Mouse (Mus musculus) right cerebral cortex, adult 2 months (tissue): Measurements from ENCODE around the gene Dqx1.

Experiments
- DNase-seq, 2 experiments: peaks; one replicate each; pipeline ENCODE4 v3.0.0; 2021 to 2022; ENCODE audit warnings: low spot score in 2 of 2

Gene Dqx1

GRCm38 (mm10) chr6:83057790-83058189 is at the start of gene Dqx1:
Gene Dqx1, plus strand, starts transcription at chr6:83057844.
- no peak for DNase-seq

- DNase-seq: no peak
These were observed 49.0 kb upstream of the Dqx1 start for GRCm38 (mm10) chr6:83008659-83009058.

DNA sequence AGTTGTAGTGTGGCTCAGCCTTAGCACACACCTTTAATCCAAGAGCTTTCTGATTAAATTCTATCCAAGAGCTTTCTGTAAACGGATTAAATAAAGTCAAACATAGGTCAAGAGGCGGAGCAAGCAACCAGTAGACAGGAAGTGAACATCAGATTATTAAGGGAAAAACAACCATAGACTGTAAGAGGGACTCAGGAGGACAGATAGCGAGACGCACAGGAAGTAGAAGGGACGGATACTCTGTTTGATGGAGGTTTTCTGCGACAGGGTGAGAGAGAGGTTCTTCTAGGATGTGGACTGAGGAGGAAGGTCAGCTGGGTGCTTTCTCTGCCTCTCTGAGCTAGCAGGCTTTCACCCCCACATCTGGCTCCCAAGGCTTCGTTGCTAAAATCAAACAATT is 47.6 kb upstream of the Dqx1 start:
- DNase-seq: no peak

- DNase-seq: no peak
These were observed 46.4 kb upstream of the Dqx1 start for GRCm38 (mm10) chr6:83011255-83011654.

GRCm38 (mm10) chr6:83011756-83012155 is 45.9 kb upstream of the Dqx1 start:
- DNase-seq: no peak

DNA sequence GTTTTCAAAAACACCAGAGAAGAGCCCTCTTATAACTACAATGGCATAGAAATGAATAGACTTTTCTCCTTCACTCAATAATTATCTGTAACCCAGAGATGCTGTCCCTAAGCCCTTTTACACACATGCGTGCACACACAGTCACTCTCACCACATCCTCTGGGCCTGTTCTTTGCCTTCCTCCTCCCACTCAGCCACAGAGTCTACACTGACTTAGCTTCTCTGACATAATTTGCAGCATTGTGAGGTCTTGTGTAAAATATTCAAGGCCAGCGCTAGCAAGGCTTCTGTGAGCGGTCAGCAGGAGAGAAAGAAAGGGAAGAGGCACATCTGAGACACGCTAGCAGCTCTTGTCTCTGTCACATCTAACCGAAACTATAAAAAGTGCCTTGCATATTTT is 44.2 kb upstream of the Dqx1 start:
- DNase-seq: no peak

- DNase-seq: no peak
These were observed 42.9 kb upstream of the Dqx1 start for GRCm38 (mm10) chr6:83014482-83015466.

GRCm38 (mm10) chr6:83015749-83016148 is 41.9 kb upstream of the Dqx1 start:
- DNase-seq: no peak

DNA sequence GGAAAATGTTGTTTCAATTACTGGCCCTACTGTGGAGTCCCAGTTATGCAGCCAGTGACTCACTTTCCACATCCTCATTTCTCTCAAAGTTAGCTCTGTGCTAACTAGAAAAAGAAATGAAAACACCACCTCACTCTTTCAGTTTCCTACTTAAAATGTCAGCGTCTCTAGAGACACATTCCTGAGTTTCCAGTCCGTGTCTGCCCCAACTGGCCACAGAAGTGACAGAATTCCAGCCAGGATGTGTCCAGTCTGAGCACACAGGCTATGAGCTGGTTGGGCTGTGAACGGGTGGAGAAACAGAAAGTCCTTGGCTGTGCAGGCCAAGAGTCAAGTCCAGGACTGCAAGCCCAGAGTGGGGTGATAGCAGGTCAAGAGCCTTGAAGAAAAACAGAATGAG is 40.5 kb upstream of the Dqx1 start:
- DNase-seq: no peak

- DNase-seq: no peak
These were observed 38.6 kb upstream of the Dqx1 start for GRCm38 (mm10) chr6:83019044-83019443.

GRCm38 (mm10) chr6:83020121-83020520 is 37.5 kb upstream of the Dqx1 start:
- no peak for DNase-seq

DNA sequence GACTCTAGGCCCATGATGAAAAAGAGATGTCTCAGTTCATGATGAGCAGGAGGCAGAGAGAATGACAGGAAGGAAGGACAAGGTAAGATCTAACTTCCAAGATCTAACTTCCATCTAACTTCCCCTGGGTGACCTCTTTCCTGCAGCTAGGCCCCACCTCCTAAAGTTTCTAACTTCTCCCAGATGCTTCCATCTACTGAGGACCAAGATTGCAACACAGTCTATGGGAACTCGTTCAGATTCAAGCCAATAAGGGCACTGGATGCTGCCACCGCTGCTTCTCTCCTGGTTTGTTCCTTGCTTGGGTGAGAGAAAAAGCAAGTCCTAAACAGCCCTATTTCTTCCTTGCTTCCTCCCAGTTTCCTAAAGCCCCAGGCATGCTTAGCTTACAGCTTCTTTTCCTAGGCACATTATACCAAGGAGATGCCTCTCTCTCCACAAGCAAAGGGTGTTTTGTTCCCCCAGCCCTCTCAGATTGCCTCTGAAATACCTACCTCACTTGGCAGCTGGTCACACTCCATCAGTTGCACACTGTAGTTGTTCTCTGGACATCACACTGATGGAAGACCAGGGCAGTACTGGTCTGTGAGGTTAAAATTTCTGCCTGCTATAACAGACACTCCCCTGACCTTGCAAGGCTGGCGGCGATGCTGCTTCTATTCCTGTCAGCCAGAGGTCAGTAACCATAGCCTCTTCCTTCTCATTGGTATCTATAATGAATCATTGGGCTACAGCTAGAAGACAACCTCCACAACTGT is 36.6 kb upstream of the Dqx1 start:
- DNase-seq: no peak

DNA sequence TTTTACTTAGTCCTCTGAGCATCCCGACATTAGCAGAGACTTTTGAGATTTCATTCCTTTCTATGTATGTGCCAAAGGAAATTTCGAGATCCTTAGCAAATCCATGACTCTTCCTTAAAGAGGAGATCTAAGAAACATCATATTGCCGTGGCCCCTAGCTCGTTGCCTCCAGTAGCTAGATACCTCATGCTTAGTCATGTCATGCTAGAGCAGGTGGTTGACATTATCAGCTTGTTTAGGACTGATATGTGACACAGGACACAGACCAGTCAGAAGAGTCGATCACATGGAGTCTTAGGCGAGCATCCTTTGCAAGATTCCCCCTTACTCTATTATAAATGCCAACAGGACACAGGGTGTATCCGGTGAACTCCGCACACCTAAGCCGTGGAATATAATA is 34.6 kb upstream of the Dqx1 start:
- no peak for DNase-seq

DNA sequence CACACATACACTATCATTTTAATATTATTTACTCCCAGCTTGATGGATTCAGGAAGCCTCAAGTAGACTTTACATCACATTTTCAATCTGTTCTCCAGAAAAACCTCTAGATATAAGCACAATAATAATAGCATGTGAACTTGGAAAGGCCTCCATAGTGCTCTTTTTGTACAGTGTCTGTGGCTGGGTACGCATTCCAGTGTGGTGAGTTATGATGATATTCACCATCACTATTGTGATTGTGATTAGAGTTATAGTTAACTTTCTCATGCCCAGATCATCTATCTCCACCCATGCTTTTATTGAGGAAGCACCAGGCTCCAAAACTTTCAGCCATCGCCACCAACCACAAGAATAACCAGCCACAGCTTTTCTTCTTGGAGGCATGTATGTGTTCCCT is 33.9 kb upstream of the Dqx1 start:
- DNase-seq: no peak

DNA sequence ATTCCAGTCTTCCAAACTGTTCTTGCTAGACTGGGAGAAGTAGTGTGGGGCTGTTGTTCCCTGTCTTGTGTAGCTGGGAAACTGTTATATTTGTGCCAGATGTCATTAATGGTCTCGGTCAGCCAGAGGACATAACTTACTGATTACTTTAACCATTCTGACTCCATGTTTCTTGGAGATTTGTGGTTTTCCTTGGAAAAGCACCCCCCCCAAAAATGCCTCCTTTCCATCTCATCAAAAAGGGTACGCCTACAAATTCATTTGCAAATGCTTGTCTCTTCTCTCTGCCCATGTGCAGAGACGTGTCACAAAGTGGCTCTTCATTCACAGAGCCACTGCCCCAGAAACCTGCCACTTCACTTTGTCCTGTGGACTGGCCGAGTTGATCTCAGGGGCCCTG is 33.2 kb upstream of the Dqx1 start:
- no peak for DNase-seq

GRCm38 (mm10) chr6:83025221-83025620 is 32.4 kb upstream of the Dqx1 start:
- DNase-seq: no peak

- no peak for DNase-seq
These were observed 30.4 kb upstream of the Dqx1 start for GRCm38 (mm10) chr6:83027293-83027692.

DNA sequence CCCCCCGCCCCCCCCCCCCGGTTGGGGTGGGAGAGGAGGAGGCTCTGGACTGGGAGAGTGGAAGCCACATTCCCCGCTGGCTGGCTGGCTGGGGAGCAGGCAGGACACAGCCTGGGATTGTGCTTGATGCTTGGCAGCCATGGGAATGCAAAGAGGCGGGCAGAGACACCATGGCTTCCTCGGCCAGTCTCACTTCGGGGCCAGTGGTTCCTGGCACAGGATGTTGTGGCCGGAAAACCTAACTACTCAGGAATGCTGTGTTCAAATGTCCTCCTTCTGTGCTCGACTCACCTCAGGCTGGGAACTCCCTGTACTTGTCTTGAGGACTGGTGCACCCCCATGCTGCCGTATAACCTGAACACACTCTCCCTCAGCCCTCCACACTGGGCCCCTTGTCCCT is 29.9 kb upstream of the Dqx1 start:
- DNase-seq: no peak

DNA sequence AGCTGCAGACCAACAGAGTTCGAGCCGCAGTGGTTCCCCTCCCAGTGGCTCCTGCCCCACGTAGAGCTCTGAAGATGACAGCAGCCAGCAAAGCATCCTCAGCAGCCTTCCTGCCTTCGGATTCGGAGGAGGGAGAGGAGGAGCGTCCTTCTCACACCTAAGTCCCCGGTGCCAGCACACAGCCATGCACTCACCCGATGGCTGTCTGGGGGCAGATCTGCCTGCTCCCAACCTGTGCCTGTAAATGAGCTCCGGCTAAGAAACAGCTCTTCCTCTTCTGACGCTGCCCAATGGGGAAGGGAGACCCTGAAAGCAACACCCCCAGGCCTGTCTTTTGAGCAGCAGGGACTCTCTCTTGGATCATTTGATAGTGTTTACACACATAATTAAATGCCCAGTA is 27.9 kb upstream of the Dqx1 start:
- no peak for DNase-seq

DNA sequence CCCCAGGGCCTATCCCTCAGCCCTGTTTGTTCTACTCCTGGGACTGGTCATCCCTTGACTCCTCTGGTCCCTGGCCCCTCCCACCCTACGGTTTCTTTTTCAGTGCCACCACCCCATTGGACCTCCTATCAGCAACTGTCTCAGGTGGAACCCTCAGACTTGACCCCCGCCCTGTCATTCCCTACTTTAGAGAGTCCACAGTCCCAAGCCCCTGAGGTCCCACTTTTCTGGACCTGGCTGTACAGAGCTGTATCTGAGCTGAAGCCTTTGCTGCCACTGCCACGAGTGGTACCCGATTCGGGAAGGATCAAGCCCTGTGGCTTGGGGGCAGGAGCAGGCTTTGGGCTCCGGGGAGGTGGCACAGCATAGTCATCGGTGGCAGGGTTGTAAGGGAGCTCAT is 26.5 kb upstream of the Dqx1 start:
- no peak for DNase-seq

GRCm38 (mm10) chr6:83031921-83032590 is 25.6 kb upstream of the Dqx1 start:
- no peak for DNase-seq

GRCm38 (mm10) chr6:83032769-83033191 is 24.9 kb upstream of the Dqx1 start:
- DNase-seq: peak in 1 of 2 experiments; percentile 32
